Mouse (Mus musculus) heart, adult 11 months (tissue): Measurements from ENCODE around the gene Hnrnpdl.

Experiments
- DNase-seq: peaks from one replicate; pipeline ENCODE4 v3.0.0; 2022

The Hnrnpdl gene

GRCm38 (mm10) chr5:100003895-100004294 lies 35.6 kb downstream of the Hnrnpdl start:
- no peak for DNase-seq

- no peak for DNase-seq
These were observed 39.0 kb downstream of the Hnrnpdl start for GRCm38 (mm10) chr5:100000500-100000899.

GRCm38 (mm10) chr5:100000048-100000447 lies 39.4 kb downstream of the Hnrnpdl start:
- DNase-seq: peak; percentile 58

GRCm38 (mm10) chr5:99994680-99995079 lies 44.8 kb downstream of the Hnrnpdl start:
- DNase-seq: peak; percentile 3

- peak; percentile 84 for DNase-seq
These were observed 45.3 kb downstream of the Hnrnpdl start for GRCm38 (mm10) chr5:99994166-99994565.
